Mouse (Mus musculus): Measurements from ENCODE around the gene Etl4.

DNA sequence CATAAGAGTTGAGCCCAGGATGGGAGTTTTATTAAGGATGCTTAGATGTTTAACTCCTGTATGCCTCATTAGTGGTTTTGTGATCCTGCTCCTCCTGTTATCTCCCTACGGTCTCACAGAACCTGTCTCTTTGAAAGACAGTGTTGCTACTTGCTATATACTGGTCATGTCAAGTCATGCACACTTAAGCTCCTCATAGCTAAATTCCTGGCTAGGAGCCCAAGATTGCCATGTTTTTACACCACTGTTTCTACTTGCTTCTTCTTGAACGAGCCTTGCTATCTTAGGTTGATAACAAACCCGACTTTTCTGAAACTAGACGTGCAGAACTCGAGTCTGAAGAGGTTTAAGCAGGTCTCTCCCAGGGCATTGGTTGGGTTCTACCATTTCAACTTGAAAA lies 710.3 kb downstream of the Etl4 start:
- TF ChIP-seq USF1 (IDR thresholded peaks at IDR 0.05; ENCODE audit: low read depth), result no peak
- TF ChIP-seq POLR2A (IDR thresholded peaks at IDR 0.05; ENCODE audit: insufficient read length, low read depth), result no peak
- no peak for TF ChIP-seq MYOG (IDR thresholded peaks at IDR 0.05; ENCODE audit: control insufficient read depth in 1 of 3, insufficient read depth in 1 of 3, insufficient read length in 2 of 3, low read depth in 2 of 3)
- no peak for TF ChIP-seq POLR2AphosphoS2 (IDR thresholded peaks at IDR 0.05; ENCODE audit: insufficient read length, low read depth)
- TF ChIP-seq TCF12 (IDR thresholded peaks at IDR 0.05; ENCODE audit: insufficient read depth, poor library complexity, severe bottlenecking), result no peak
- TF ChIP-seq MAX (IDR thresholded peaks at IDR 0.05; ENCODE audit: low read depth), result no peak

All from myocyte (in vitro differentiated cells).